Mouse (Mus musculus) kidney, embryonic 14.5 days (tissue): Measurements from ENCODE around the gene Ankrd16. TPM values are rescaled to one million over a fixed set of nuclear protein-coding genes. Genes with fewer than 3 reads are reported as not detected.

ENCODE experiments used
- ATAC-seq: fragments of 200-750 bp; cut with Nextera tagmentation; 2 replicates; pipeline ENCODE4 v1.8.0; 2017; ENCODE audit warnings: moderate number of reproducible peaks, mild to moderate bottlenecking, moderate TSS enrichment, moderate library complexity; ENCODE audit not compliant: low FRiP score, low TSS enrichment
- H3K27ac ChIP-seq: fragments of 300-500 bp; sonication (generic); 2 replicates; pipeline ENCODE4 v1.5.1; 2014; ENCODE audit warnings: low read depth, mild to moderate bottlenecking, low read length, moderate library complexity, mixed read lengths
- H3K27me3 ChIP-seq: fragments of 300-500 bp; sonication (generic); 2 replicates; pipeline ENCODE4 v1.6.1; 2014; ENCODE audit warnings: mild to moderate bottlenecking, low read length; ENCODE audit not compliant: control insufficient read depth, insufficient read depth
- H3K36me3 ChIP-seq: fragments of 300-500 bp; sonication (generic); 2 replicates; pipeline ENCODE4 v1.6.1; 2014; ENCODE audit warnings: low read length, mixed read lengths; ENCODE audit not compliant: control insufficient read depth, insufficient read depth
- H3K4me1 ChIP-seq: fragments of 300-500 bp; sonication (generic); 2 replicates; pipeline ENCODE4 v1.6.1; 2014; ENCODE audit warnings: low read length, mixed read lengths; ENCODE audit not compliant: control insufficient read depth, insufficient read depth
- H3K4me2 ChIP-seq: fragments of 300-500 bp; sonication (generic); replicated peaks from 2 replicates; pipeline ENCODE4 v1.6.1; 2014; ENCODE audit warnings: low read depth, mild to moderate bottlenecking, low read length
- H3K4me3 ChIP-seq: fragments of 300-500 bp; sonication (generic); 2 replicates; pipeline ENCODE4 v1.5.1; 2014; ENCODE audit warnings: mild to moderate bottlenecking, low read length
- H3K9ac ChIP-seq: fragments of 300-500 bp; sonication (generic); 2 replicates; pipeline ENCODE4 v1.6.1; 2014; ENCODE audit warnings: low read depth, mild to moderate bottlenecking, low read length, moderate library complexity
- H3K9me3 ChIP-seq: fragments of 300-500 bp; sonication (generic); 2 replicates; pipeline ENCODE4 v1.6.1; 2016; ENCODE audit warnings: low read length; ENCODE audit not compliant: control insufficient read depth
- WGBS: fragments of 180-500 bp; shearing (Covaris S2); extraction: QIAGEN DNeasy Blood & Tissue Kit; methylation state at CpG from one replicate; pipeline ENCODE4 v1.1.7; 2014; 5-methylcytosine and 5-hydroxymethylcytosine counted together
- polyA plus RNA-seq: library from polyadenylated mRNA; unstranded; fragments of >200 nt; fragmentation: Nextera tagmentation; extraction: Ambion mirVana; gene quantifications from 2 replicates; pipeline ENCODE4 v1.2.1, GENCODE M21; 2014

Ankrd16 gene
- polyA plus RNA-seq = 32.9 and 34.2 TPM in 2 replicates

GRCm38 (mm10) chr2:11777091-11778068 lies at the start of gene Ankrd16, which contains the start of gene Fbh1:
TSS of gene Ankrd16 (plus strand) at chr2:11777876.
TSS of gene Fbh1 (minus strand) at chr2:11777582.
- Histone ChIP-seq H3K4me3 (peak within 1 kb of the TSS; percentile 67), H3K9me3 (no peaks in the 10 kb centered on the region), H3K9ac (peak within 1 kb of the TSS; percentile 86), H3K27ac (peak within 1 kb of the TSS; percentile 96), H3K4me1 (peaks cover 18% of the 10 kb centered on the region), H3K27me3 (no peaks in the 10 kb centered on the region), H3K4me2 (peak within 1 kb of the TSS; percentile 93), H3K36me3 (peaks cover 22% of the 10 kb centered on the region)
- ATAC-seq = peak; percentile 97
- under 1% methylated on average over 73 of the region's 73 CpGs for WGBS

- Histone ChIP-seq H3K4me1 (no peaks in the 10 kb centered on the region), H3K27ac (no peak overlapping the region), H3K4me2 (no peak overlapping the region), H3K4me3 (no peak overlapping the region), H3K9ac (no peak overlapping the region), H3K27me3 (no peaks in the 10 kb centered on the region), H3K36me3 (no peaks in the 10 kb centered on the region), H3K9me3 (no peaks in the 10 kb centered on the region)
- WGBS = 58% methylated on average over 3 of the region's 3 CpGs
- no peak for ATAC-seq
Observed at GRCm38 (mm10) chr2:11729091-11729490, 48.6 kb upstream of the Ankrd16 start.

- WGBS = 78% methylated on average over 5 of the region's 5 CpGs
- no peak overlapping the region for H3K9ac ChIP-seq
- no peak overlapping the region for H3K27ac ChIP-seq
- H3K4me2 ChIP-seq = no peak overlapping the region
- H3K4me1 ChIP-seq = no peaks in the 10 kb centered on the region
- no peak overlapping the region for H3K4me3 ChIP-seq
- no peaks in the 10 kb centered on the region for H3K9me3 ChIP-seq
- H3K36me3 ChIP-seq = no peaks in the 10 kb centered on the region
- H3K27me3 ChIP-seq = no peaks in the 10 kb centered on the region
- ATAC-seq = no peak
Observed at GRCm38 (mm10) chr2:11732978-11733377, 44.7 kb upstream of the Ankrd16 start.

GRCm38 (mm10) chr2:11735853-11736252 lies 41.8 kb upstream of the Ankrd16 start:
- H3K4me3 ChIP-seq = no peak overlapping the region
- H3K36me3 ChIP-seq = peaks cover 7% of the 10 kb centered on the region
- H3K4me2 ChIP-seq = no peak overlapping the region
- 82% methylated on average over 6 of the region's 6 CpGs for WGBS
- no peaks in the 10 kb centered on the region for H3K27me3 ChIP-seq
- no peak for ATAC-seq
- no peak overlapping the region for H3K9ac ChIP-seq
- no peaks in the 10 kb centered on the region for H3K9me3 ChIP-seq
- no peaks in the 10 kb centered on the region for H3K4me1 ChIP-seq
- no peak overlapping the region for H3K27ac ChIP-seq

- Histone ChIP-seq H3K9ac (no peak overlapping the region), H3K4me3 (no peak overlapping the region), H3K4me1 (no peaks in the 10 kb centered on the region), H3K27me3 (no peaks in the 10 kb centered on the region), H3K27ac (no peak overlapping the region), H3K4me2 (no peak overlapping the region), H3K9me3 (no peaks in the 10 kb centered on the region), H3K36me3 (peaks cover 36% of the 10 kb centered on the region)
- ATAC-seq = no peak
- 89% methylated on average over 3 of the region's 3 CpGs for WGBS
Observed at GRCm38 (mm10) chr2:11738794-11739193, 38.9 kb upstream of the Ankrd16 start.

GRCm38 (mm10) chr2:11739516-11740051 lies 38.1 kb upstream of the Ankrd16 start:
- Histone ChIP-seq H3K27me3 (no peaks in the 10 kb centered on the region), H3K36me3 (peaks cover 40% of the 10 kb centered on the region), H3K4me2 (no peak overlapping the region), H3K9ac (no peak overlapping the region), H3K9me3 (no peaks in the 10 kb centered on the region), H3K4me1 (no peaks in the 10 kb centered on the region), H3K27ac (no peak overlapping the region), H3K4me3 (no peak overlapping the region)
- 95% methylated on average over 4 of the region's 4 CpGs for WGBS
- ATAC-seq = no peak

- ATAC-seq = no peak
- H3K27ac ChIP-seq = no peak overlapping the region
- peaks cover 98% of the 10 kb centered on the region for H3K36me3 ChIP-seq
- H3K27me3 ChIP-seq = no peaks in the 10 kb centered on the region
- 98% methylated on average over 4 of the region's 4 CpGs for WGBS
- no peak overlapping the region for H3K4me2 ChIP-seq
- no peaks in the 10 kb centered on the region for H3K4me1 ChIP-seq
- no peak overlapping the region for H3K9ac ChIP-seq
- H3K9me3 ChIP-seq = no peaks in the 10 kb centered on the region
- H3K4me3 ChIP-seq = no peak overlapping the region
Observed at GRCm38 (mm10) chr2:11762541-11762940, 15.1 kb upstream of the Ankrd16 start.

- H3K4me1 ChIP-seq = no peaks in the 10 kb centered on the region
- no peak for ATAC-seq
- no peaks in the 10 kb centered on the region for H3K9me3 ChIP-seq
- peaks cover 77% of the 10 kb centered on the region for H3K36me3 ChIP-seq
- H3K27ac ChIP-seq = no peak overlapping the region
- H3K9ac ChIP-seq = no peak overlapping the region
- H3K4me2 ChIP-seq = no peak overlapping the region
- WGBS = 90% methylated on average over 4 of the region's 4 CpGs
- no peaks in the 10 kb centered on the region for H3K27me3 ChIP-seq
- H3K4me3 ChIP-seq = no peak overlapping the region
Observed at GRCm38 (mm10) chr2:11765694-11766093, 12.0 kb upstream of the Ankrd16 start.
